Mouse (Mus musculus): ENCODE data around the gene Tmem117. TPM values are rescaled to one million over a fixed set of nuclear protein-coding genes. Genes with fewer than 3 reads are reported as not detected.

The Tmem117 gene
- total and polyA plus RNA-seq, 3 experiments = not detected

- Histone ChIP-seq H3K27me3 (ENCODE audit: control insufficient read depth in 1 of 2, insufficient read depth in 2 of 2, low read length in 2 of 2) (no peaks in the 10 kb centered on the region), H3K4me1 (ENCODE audit: control insufficient read depth in 1 of 2, insufficient read depth in 2 of 2, low read length in 2 of 2) (no peaks in the 10 kb centered on the region), H3K9ac (ENCODE audit: control insufficient read depth, low read depth, low read length, poor library complexity, severe bottlenecking) (no peak overlapping the region), H3K9me3 (replicated peaks; ENCODE audit: insufficient read depth, low read length) (no peaks in the 10 kb centered on the region; the same call in none of the 2 replicates), H3K36me3 (ENCODE audit: control insufficient read depth in 1 of 2, insufficient read depth in 2 of 2, low read length in 2 of 2) (no peaks in the 10 kb centered on the region), H3K79me2 (ENCODE audit: control insufficient read depth, insufficient read depth, low read length, poor library complexity) (no peaks in the 10 kb centered on the region), H3K27ac (ENCODE audit: control insufficient read depth, low read depth, low read length) (no peak overlapping the region), H3K4me3 (ENCODE audit: control insufficient read depth in 1 of 2, insufficient read depth in 1 of 2, low read depth in 2 of 2, low read length in 2 of 2) (no peak overlapping the region)
- DNase-seq (ENCODE audit: low read depth, low spot score) = no peak
- TF ChIP-seq USF2 (IDR thresholded peaks at IDR 0.05; ENCODE audit: borderline replicate concordance in 1 of 2, insufficient read depth in 1 of 2, low read depth in 1 of 2, low read length in 2 of 2) = no peak
- no peak for TF ChIP-seq GABPA (IDR thresholded peaks at IDR 0.05; ENCODE audit: low read depth, low read length)
- TF ChIP-seq RAD21 (IDR thresholded peaks at IDR 0.05; ENCODE audit: low read depth, low read length) = no peak
- TF ChIP-seq HCFC1 (IDR thresholded peaks at IDR 0.05; ENCODE audit: low read depth, low read length) = no peak
- TF ChIP-seq RCOR1 (IDR thresholded peaks at IDR 0.05; ENCODE audit: low read depth, low read length) = no peak
Measured at GRCm38 (mm10) chr15:95144131-95144530, 515.1 kb downstream of the Tmem117 start.

GRCm38 (mm10) chr15:95145118-95145517 is 516.1 kb downstream of the Tmem117 start:
- Histone ChIP-seq H3K27me3 (ENCODE audit: control insufficient read depth in 1 of 2, insufficient read depth in 2 of 2, low read length in 2 of 2) (no peaks in the 10 kb centered on the region), H3K9ac (ENCODE audit: control insufficient read depth, low read depth, low read length, poor library complexity, severe bottlenecking) (no peak overlapping the region), H3K79me2 (ENCODE audit: control insufficient read depth, insufficient read depth, low read length, poor library complexity) (no peaks in the 10 kb centered on the region), H3K27ac (ENCODE audit: control insufficient read depth, low read depth, low read length) (no peak overlapping the region), H3K36me3 (ENCODE audit: control insufficient read depth in 1 of 2, insufficient read depth in 2 of 2, low read length in 2 of 2) (no peaks in the 10 kb centered on the region), H3K4me1 (ENCODE audit: control insufficient read depth in 1 of 2, insufficient read depth in 2 of 2, low read length in 2 of 2) (no peaks in the 10 kb centered on the region), H3K4me3 (ENCODE audit: control insufficient read depth in 1 of 2, insufficient read depth in 1 of 2, low read depth in 2 of 2, low read length in 2 of 2) (no peak overlapping the region), H3K9me3 (replicated peaks; ENCODE audit: insufficient read depth, low read length) (no peaks in the 10 kb centered on the region; the same call in none of the 2 replicates)
- no peak for DNase-seq (ENCODE audit: low read depth, low spot score)
- TF ChIP-seq JUND (IDR thresholded peaks at IDR 0.05; ENCODE audit: low read depth, low read length) (no peak), USF2 (IDR thresholded peaks at IDR 0.05; ENCODE audit: borderline replicate concordance in 1 of 2, insufficient read depth in 1 of 2, low read depth in 1 of 2, low read length in 2 of 2) (no peak), ZKSCAN1 (IDR thresholded peaks at IDR 0.05; ENCODE audit: low read depth, low read length) (no peak), MAZ (IDR thresholded peaks at IDR 0.05; ENCODE audit: low read depth, low read length) (no peak), SIN3A (IDR thresholded peaks at IDR 0.05; ENCODE audit: low read length) (no peak), ZC3H11A (IDR thresholded peaks at IDR 0.05; ENCODE audit: low read depth, low read length) (no peak), CHD2 (IDR thresholded peaks at IDR 0.05; ENCODE audit: low read length) (no peak), USF1 (IDR thresholded peaks at IDR 0.05; ENCODE audit: low read depth, low read length) (no peak), POLR2AphosphoS2 (IDR thresholded peaks at IDR 0.05; ENCODE audit: low read length) (no peak), ELF1 (IDR thresholded peaks at IDR 0.05; ENCODE audit: low read depth, low read length) (no peak), BHLHE40 (IDR thresholded peaks at IDR 0.05; ENCODE audit: borderline replicate concordance, low read depth, low read length) (no peak), MAFK (IDR thresholded peaks at IDR 0.05; ENCODE audit: borderline replicate concordance, low read depth, low read length) (no peak), TAL1 (IDR thresholded peaks at IDR 0.05; ENCODE audit: low read length) (no peak), GATA1 (IDR thresholded peaks at IDR 0.05; ENCODE audit: low read depth, low read length) (no peak)

Other genes starting within 250 kb of the Tmem117 start
- 2.1 TPM in 2 replicates for gene Adamts20, start 163.8 kb upstream of the Tmem117 start, total RNA-seq (2012; rRNA removed)
- 1 to 10 TPM in 1 of 2 experiments, not detected in 1; 3.6 TPM for gene Adamts20, start 163.8 kb upstream of the Tmem117 start, polyA plus RNA-seq (2012; ENCODE audit: insufficient read depth in 1 of 2, insufficient read length in 2 of 2, low read depth in 1 of 2, low replicate concordance in 2 of 2, missing spikeins in 1 of 2)
- 40.1 and 40.6 TPM in 2 replicates for gene Pus7l, start 85.7 kb upstream of the Tmem117 start, total RNA-seq (2012; rRNA removed)
- gene Pus7l, start 85.7 kb upstream of the Tmem117 start, polyA plus RNA-seq (2012; ENCODE audit: insufficient read depth in 1 of 2, insufficient read length in 2 of 2, low read depth in 1 of 2, low replicate concordance in 2 of 2, missing spikeins in 1 of 2) = 10 to 100 TPM; 33.2 to 51.2 TPM
- gene Irak4, start 85.6 kb upstream of the Tmem117 start, total RNA-seq (2012; rRNA removed) = 6.7 and 7.5 TPM in 2 replicates
- gene Irak4, start 85.6 kb upstream of the Tmem117 start, polyA plus RNA-seq (2012; ENCODE audit: insufficient read depth in 1 of 2, insufficient read length in 2 of 2, low read depth in 1 of 2, low replicate concordance in 2 of 2, missing spikeins in 1 of 2) = 1 to 10 TPM in 1 of 2 experiments, not detected in 1; 9.4 TPM
- gene Twf1, start 39.3 kb upstream of the Tmem117 start, total RNA-seq (2012; rRNA removed) = 20.0 and 26.4 TPM in 2 replicates
- gene Twf1, start 39.3 kb upstream of the Tmem117 start, polyA plus RNA-seq (2012; ENCODE audit: insufficient read depth in 1 of 2, insufficient read length in 2 of 2, low read depth in 1 of 2, low replicate concordance in 2 of 2, missing spikeins in 1 of 2) = 10 to 100 TPM; 37.1 to 64.1 TPM